Mouse (Mus musculus) erythroblast, embryonic 14.5 days (primary cell): ENCODE measurements around the gene Pcdh9.

Experiments used
- GATA1 ChIP-seq: IDR thresholded peaks from 2 replicates; pipeline ENCODE4 v1.6.1; 2012; ENCODE audit warnings: low read length, inconsistent platforms, mixed read lengths
- TAL1 ChIP-seq: IDR thresholded peaks from 3 replicates; pipeline ENCODE4 v1.6.1; 2012; ENCODE audit warnings: low read length, inconsistent platforms, mixed read lengths

GRCm38 (mm10) chr14:93102755-93103154, 787.7 kb downstream of the Pcdh9 start:
- TF ChIP-seq GATA1, result no peak
- no peak for TF ChIP-seq TAL1
